ENCODE assay signal across 19 mouse cellular contexts in genomic region chr14:122160916-122161315, GRCm38 (mm10). TPM values are rescaled to one million over a fixed set of nuclear protein-coding genes. Genes with fewer than 3 reads are reported as not detected.
DNase-seq lines count a peak whose midpoint lies in the region; ATAC-seq and TF ChIP-seq lines count a peak whose summit lies in the region.
"Had no signal": no experiment of that assay in that cellular context is flagged by ENCODE, and none has a peak within 500 bp of the region (broad histone marks: within the 10 kb centered on the region; RNA-seq: fewer than 3 reads in every experiment).

No protein-coding gene starts in this region.

- no peak for TF ChIP-seq EP300 in liver, postnatal 0 days (IDR thresholded peaks at IDR 0.05; ENCODE audit: low read depth)

- H3K4me3 ChIP-seq in forebrain, embryonic 15.5 days: no peak overlapping the region
- H3K4me3 ChIP-seq in forebrain, postnatal 0 days (ENCODE audit: low read depth, low read length): no peak overlapping the region
- no peak overlapping the region for H3K4me3 ChIP-seq in liver, embryonic 11.5 days (ENCODE audit: low read depth, low read length)
- no peak overlapping the region for H3K4me3 ChIP-seq in liver, postnatal 0 days (ENCODE audit: low read depth, low read length)
- H3K4me3 ChIP-seq: embryonic facial prominence, embryonic 10.5 days; embryonic facial prominence, embryonic 12.5 days; forebrain, embryonic 13.5 days had no signal

- no peaks in the 10 kb centered on the region for H3K4me1 ChIP-seq in forebrain, embryonic 15.5 days
- no peaks in the 10 kb centered on the region for H3K4me1 ChIP-seq in forebrain, postnatal 0 days (ENCODE audit: insufficient read depth)
- H3K4me1 ChIP-seq in liver, embryonic 11.5 days (replicated peaks; ENCODE audit: control insufficient read depth, insufficient read depth, low read length): no peaks in the 10 kb centered on the region
- H3K4me1 ChIP-seq in liver, postnatal 0 days (ENCODE audit: insufficient read depth): no peaks in the 10 kb centered on the region
- H3K4me1 ChIP-seq: embryonic facial prominence, embryonic 10.5 days; embryonic facial prominence, embryonic 12.5 days; forebrain, embryonic 13.5 days had no signal

- no peaks in the 10 kb centered on the region for H3K27me3 ChIP-seq in forebrain, embryonic 15.5 days
- H3K27me3 ChIP-seq in forebrain, postnatal 0 days (ENCODE audit: insufficient read depth, low read length): no peaks in the 10 kb centered on the region
- H3K27me3 ChIP-seq in liver, embryonic 11.5 days (replicated peaks; ENCODE audit: control insufficient read depth, insufficient read depth, low read length): no peaks in the 10 kb centered on the region
- H3K27me3 ChIP-seq in liver, postnatal 0 days (ENCODE audit: insufficient read depth, low read length): no peaks in the 10 kb centered on the region
- H3K27me3 ChIP-seq: embryonic facial prominence, embryonic 12.5 days; forebrain, embryonic 13.5 days had no signal

- no peak for TF ChIP-seq CTCF in forebrain, postnatal 0 days (IDR thresholded peaks at IDR 0.05; ENCODE audit: low read depth)
- TF ChIP-seq CTCF in liver, postnatal 0 days (IDR thresholded peaks at IDR 0.05; ENCODE audit: low read depth): no peak

- no peak overlapping the region for H3K4me2 ChIP-seq in forebrain, embryonic 15.5 days (replicated peaks)
- no peak overlapping the region for H3K4me2 ChIP-seq in forebrain, postnatal 0 days (ENCODE audit: low read depth)
- no peak overlapping the region for H3K4me2 ChIP-seq in liver, embryonic 11.5 days
- no peak overlapping the region for H3K4me2 ChIP-seq in liver, postnatal 0 days (ENCODE audit: low read depth, low read length)
- H3K4me2 ChIP-seq: embryonic facial prominence, embryonic 12.5 days; forebrain, embryonic 13.5 days had no signal

- H3K9me3 ChIP-seq in forebrain, embryonic 15.5 days: no peaks in the 10 kb centered on the region
- H3K9me3 ChIP-seq in forebrain, postnatal 0 days (ENCODE audit: low read length): no peaks in the 10 kb centered on the region
- no peaks in the 10 kb centered on the region for H3K9me3 ChIP-seq in liver, embryonic 11.5 days (ENCODE audit: control insufficient read depth, low read length)
- no peaks in the 10 kb centered on the region for H3K9me3 ChIP-seq in liver, postnatal 0 days (ENCODE audit: low read length)
- H3K9me3 ChIP-seq: embryonic facial prominence, embryonic 12.5 days; forebrain, embryonic 13.5 days had no signal

- peaks cover 29% of the 10 kb centered on the region for H3K36me3 ChIP-seq in forebrain, embryonic 15.5 days
- peaks cover 8% of the 10 kb centered on the region for H3K36me3 ChIP-seq in forebrain, postnatal 0 days (ENCODE audit: insufficient read depth)
- peaks cover 5% of the 10 kb centered on the region; the same call in 1 of the 2 replicates for H3K36me3 ChIP-seq in liver, embryonic 11.5 days (ENCODE audit: control insufficient read depth, insufficient read depth, low read length)
- peaks cover 25% of the 10 kb centered on the region for H3K36me3 ChIP-seq in liver, postnatal 0 days (replicated peaks; ENCODE audit: insufficient read depth, low read length)

- 0 out of 2 replicates have a peak, but pooled peaks have one; percentile 24 for ATAC-seq in forebrain, embryonic 15.5 days (replicated peaks)
- ATAC-seq in forebrain, postnatal 0 days: no peak
- ATAC-seq in liver, embryonic 11.5 days (replicated peaks; ENCODE audit: low FRiP score): 0 out of 2 replicates have a peak, but pooled peaks have one; percentile 11
- ATAC-seq in liver, postnatal 0 days: no peak
- ATAC-seq: forebrain, embryonic 13.5 days; forebrain, embryonic 16.5 days had no signal

- H3K27ac ChIP-seq in forebrain, embryonic 15.5 days (replicated peaks): no peak overlapping the region
- no peak overlapping the region for H3K27ac ChIP-seq in forebrain, postnatal 0 days (ENCODE audit: low read depth, low read length)
- H3K27ac ChIP-seq in liver, embryonic 11.5 days (ENCODE audit: low read depth, low read length): no peak overlapping the region
- H3K27ac ChIP-seq in liver, postnatal 0 days (ENCODE audit: low read depth): no peak overlapping the region
- H3K27ac ChIP-seq: embryonic facial prominence, embryonic 10.5 days; embryonic facial prominence, embryonic 12.5 days; forebrain, embryonic 13.5 days had no signal

- H3K9ac ChIP-seq in forebrain, embryonic 15.5 days (replicated peaks): no peak overlapping the region
- no peak overlapping the region for H3K9ac ChIP-seq in forebrain, postnatal 0 days
- no peak overlapping the region for H3K9ac ChIP-seq in liver, embryonic 11.5 days (ENCODE audit: low read depth, low read length)
- H3K9ac ChIP-seq in liver, postnatal 0 days (replicated peaks): no peak overlapping the region
- H3K9ac ChIP-seq: embryonic facial prominence, embryonic 12.5 days; forebrain, embryonic 13.5 days had no signal

- WGBS in forebrain, embryonic 15.5 days: 100% methylated on average over 1 of the region's 1 CpGs
- WGBS in forebrain, postnatal 0 days: 95% methylated on average over 1 of the region's 1 CpGs
- 90% methylated on average over 1 of the region's 1 CpGs for WGBS in liver, embryonic 11.5 days
- 88% methylated on average over 1 of the region's 1 CpGs for WGBS in liver, postnatal 0 days (ENCODE audit: insufficient replicate concordance)

- intact Hi-C loops in heart, postnatal 36 days (cut with DNase I): no loop called here

- DNase-seq in forebrain, postnatal 0 days: no peak
- DNase-seq in heart, adult 11 months: peak; percentile 63
- DNase-seq in heart, postnatal 36 days: no peak
- no peak for DNase-seq in liver, embryonic 11.5 days (ENCODE audit: low spot score)
- DNase-seq in liver, postnatal 0 days: no peak
- no peak for DNase-seq in cerebellum, adult 11-12 months
- DNase-seq: adrenal gland, adult 2 months; adrenal gland, postnatal 10 days; adrenal gland, postnatal 25 days; cerebellum, adult 11 months; cerebellum, adult 2 months; cerebellum, adult 9-10 months; cerebellum, postnatal 10 days; cerebellum, postnatal 25 days had no signal

RNA-seq across cellular contexts. Expression of gene Clybl, which starts 20.6 kb away (rescaled TPM):
- 10.5 and 12.4 TPM in 2 replicates for polyA plus RNA-seq in forebrain, embryonic 15.5 days (2015; fragmentation: Nextera tagmentation; extraction: Ambion mirVana)
- 10.6 TPM in 2 replicates for total RNA-seq in forebrain, postnatal 0 days (2014; rRNA removed)
- 15.8 and 21.0 TPM in 2 replicates for polyA plus RNA-seq in forebrain, postnatal 0 days (2015; fragmentation: Nextera tagmentation; extraction: Ambion mirVana)
- 100 to 1,000 TPM; 113 to 122 TPM for total RNA-seq in heart, postnatal 36 days (2021)
- polyA plus RNA-seq in liver, embryonic 11.5 days (2014; fragmentation: Nextera tagmentation; extraction: Ambion mirVana): 44.4 and 48.3 TPM in 2 replicates
- polyA plus RNA-seq in liver, postnatal 0 days (2015; fragmentation: Nextera tagmentation; extraction: Ambion mirVana): 36.0 and 37.8 TPM in 2 replicates

RNA-seq across cellular contexts. Expression of gene Tm9sf2, which starts 54.1 kb away (rescaled TPM):
- 108 and 115 TPM in 2 replicates for polyA plus RNA-seq in forebrain, embryonic 15.5 days (2015; fragmentation: Nextera tagmentation; extraction: Ambion mirVana)
- total RNA-seq in forebrain, postnatal 0 days (2014; rRNA removed): 68.7 and 84.3 TPM in 2 replicates
- polyA plus RNA-seq in forebrain, postnatal 0 days (2015; fragmentation: Nextera tagmentation; extraction: Ambion mirVana): 79.1 and 104 TPM in 2 replicates
- 100 to 1,000 TPM; 128 to 132 TPM for total RNA-seq in heart, postnatal 36 days (2021)
- polyA plus RNA-seq in liver, embryonic 11.5 days (2014; fragmentation: Nextera tagmentation; extraction: Ambion mirVana): 120 and 138 TPM in 2 replicates
- 99.3 and 107 TPM in 2 replicates for polyA plus RNA-seq in liver, postnatal 0 days (2015; fragmentation: Nextera tagmentation; extraction: Ambion mirVana)

Comparison
In these comparisons a context has a peak if more than half of its experiments do, and no peak if none do; other contexts are left out.
1. ATAC-seq: peak in forebrain, embryonic 15.5 days (single experiment) and liver, embryonic 11.5 days (single experiment); none in forebrain, postnatal 0 days (single experiment) and liver, postnatal 0 days (single experiment).